Mouse (Mus musculus) embryonic fibroblast, embryonic 13.5 days (primary cell): ENCODE data around the gene Arhgap31.

Source experiments
- CTCF ChIP-seq: IDR thresholded peaks from 2 replicates; pipeline ENCODE4 v1.5.1; 2011; ENCODE audit warnings: mild to moderate bottlenecking, control low read depth, low read length, moderate library complexity, borderline replicate concordance; ENCODE audit not compliant: insufficient read depth
- POLR2A ChIP-seq: IDR thresholded peaks from 2 replicates; pipeline ENCODE4 v1.6.1; 2011; ENCODE audit warnings: low read depth, mild to moderate bottlenecking, control low read depth, low read length, moderate library complexity

- TF ChIP-seq CTCF (no peak), POLR2A (no peak)
Measured at GRCm38 (mm10) chr16:38602989-38603804, 109.9 kb downstream of the Arhgap31 start.
